Mouse (Mus musculus): Measurements from ENCODE around the gene Erc2.

- no peak for TF ChIP-seq GATA1 (IDR thresholded peaks at IDR 0.05; ENCODE audit: borderline replicate concordance, low read length)
- TF ChIP-seq FLI1 (IDR thresholded peaks at IDR 0.05; ENCODE audit: low read length) = no peak
Measured at GRCm38 (mm10) chr14:28023199-28023598, 401.0 kb downstream of the Erc2 start.
